Mouse (Mus musculus) heart, adult 2 months (tissue): Measurements from ENCODE around the gene Rpgrip1l.

Source experiments
- CTCF ChIP-seq: fragments of 200-600 bp; IDR thresholded peaks from 2 replicates; pipeline ENCODE4 v1.8.1; 2022; ENCODE audit warnings: antibody characterized with exemption, mild to moderate bottlenecking, moderate library complexity
- EP300 ChIP-seq: fragments of 200-500 bp; IDR thresholded peaks from 2 replicates; pipeline ENCODE4 v1.6.1; 2011; ENCODE audit warnings: low read depth, low read length, control low read depth; ENCODE audit not compliant: insufficient read depth
- POLR2A ChIP-seq: fragments of 200-500 bp; IDR thresholded peaks from 2 replicates; pipeline ENCODE4 v1.6.1; 2011; ENCODE audit warnings: mild to moderate bottlenecking, low read depth, low read length, control low read depth; ENCODE audit not compliant: insufficient read depth

GRCm38 (mm10) chr8:91197233-91197632 lies 115.8 kb downstream of the Rpgrip1l start:
- TF ChIP-seq CTCF, result no peak
- TF ChIP-seq POLR2A, result no peak
- no peak for TF ChIP-seq EP300
